Mouse (Mus musculus): ENCODE results near the gene Cd2. TPM values are rescaled to one million over a fixed set of nuclear protein-coding genes. Genes with fewer than 3 reads are reported as not detected.
A peak's percentile ranks its signal among the peaks of the same experiment; 100 is the strongest.

Gene Cd2
- polyA plus RNA-seq, 1 experiment = 0.08 TPM

GRCm38 (mm10) chr3:101299591-101299990, 11.9 kb upstream of the Cd2 start:
- no peak overlapping the region for H3K27ac ChIP-seq (ENCODE audit: insufficient read depth, low read length)
- no peak overlapping the region for H3K4me3 ChIP-seq (replicated peaks; ENCODE audit: insufficient read depth, low read depth, low read length)
- peaks cover 6% of the 10 kb centered on the region for H3K4me1 ChIP-seq (ENCODE audit: control insufficient read depth, insufficient read depth, low read length)
- H3K27me3 ChIP-seq (ENCODE audit: control insufficient read depth, insufficient read depth, low read length) = no peaks in the 10 kb centered on the region
- no peak for DNase-seq
- WGBS = 94% methylated on average over 6 of the region's 6 CpGs
- no peak for TF ChIP-seq CTCF (IDR thresholded peaks at IDR 0.05; ENCODE audit: borderline replicate concordance, insufficient read depth, low read depth, low read length)
- TF ChIP-seq POLR2A (IDR thresholded peaks at IDR 0.05; ENCODE audit: borderline replicate concordance, insufficient read depth, low read length) = no peak

GRCm38 (mm10) chr3:101297221-101297620, 9.5 kb upstream of the Cd2 start:
- Histone ChIP-seq H3K27me3 (ENCODE audit: control insufficient read depth, insufficient read depth, low read length) (no peaks in the 10 kb centered on the region), H3K27ac (ENCODE audit: insufficient read depth, low read length) (no peak overlapping the region), H3K4me3 (replicated peaks; ENCODE audit: insufficient read depth, low read depth, low read length) (no peak overlapping the region), H3K4me1 (ENCODE audit: control insufficient read depth, insufficient read depth, low read length) (peaks cover 3% of the 10 kb centered on the region)
- DNase-seq = no peak
- 95% methylated on average over 5 of the region's 5 CpGs for WGBS
- TF ChIP-seq POLR2A (IDR thresholded peaks at IDR 0.05; ENCODE audit: borderline replicate concordance, insufficient read depth, low read length) = no peak
- no peak for TF ChIP-seq CTCF (IDR thresholded peaks at IDR 0.05; ENCODE audit: borderline replicate concordance, insufficient read depth, low read depth, low read length)

DNA sequence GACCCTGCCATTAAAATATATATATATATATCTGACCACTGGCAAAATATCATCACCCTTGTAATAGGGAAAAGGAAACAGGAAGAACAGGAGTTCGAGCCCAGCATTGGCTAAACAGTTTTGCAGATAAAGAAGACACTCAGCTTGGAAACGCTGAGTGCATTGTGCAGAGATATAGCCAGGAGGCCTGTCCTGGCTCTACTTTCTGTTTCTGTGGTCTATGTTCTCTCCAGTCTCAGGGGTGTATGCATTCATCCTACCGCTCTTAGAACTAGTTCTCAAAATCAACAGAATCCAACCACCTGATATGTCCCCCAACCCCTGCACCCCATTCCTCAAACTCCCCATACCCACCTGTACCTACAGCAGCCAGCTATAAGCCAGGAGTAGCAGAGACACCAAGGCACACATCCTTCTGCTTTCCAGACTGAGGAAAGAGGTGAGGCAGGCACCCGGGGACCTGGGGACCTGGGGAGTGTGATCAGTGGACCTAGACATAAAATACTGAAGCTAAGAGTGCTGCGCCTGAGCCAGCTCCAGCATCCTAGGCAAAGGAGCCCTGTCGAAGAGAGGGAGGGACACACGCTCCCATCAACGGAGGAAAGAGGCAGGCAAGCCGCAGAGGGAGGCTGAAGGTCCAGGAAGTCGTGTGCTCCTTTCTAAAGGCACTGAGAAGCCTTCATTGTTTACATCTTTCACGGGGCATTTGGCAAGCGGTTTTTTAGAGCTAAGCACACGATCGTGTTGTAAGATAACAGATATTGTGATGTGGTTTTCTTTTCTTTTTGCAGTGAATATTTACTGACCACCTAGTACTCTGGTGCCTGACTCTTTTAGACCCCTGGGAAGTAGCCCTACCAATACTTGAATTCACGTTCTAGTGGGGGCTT, 8.4 kb upstream of the Cd2 start:
- no peak overlapping the region for H3K4me3 ChIP-seq (replicated peaks; ENCODE audit: insufficient read depth, low read depth, low read length)
- no peak for DNase-seq
- TF ChIP-seq POLR2A (IDR thresholded peaks at IDR 0.05; ENCODE audit: borderline replicate concordance, insufficient read depth, low read length) = no peak
- TF ChIP-seq CTCF (IDR thresholded peaks at IDR 0.05; ENCODE audit: borderline replicate concordance, insufficient read depth, low read depth, low read length) = no peak
- no peak overlapping the region for H3K27ac ChIP-seq (ENCODE audit: insufficient read depth, low read length)
- peaks cover 3% of the 10 kb centered on the region for H3K4me1 ChIP-seq (ENCODE audit: control insufficient read depth, insufficient read depth, low read length)
- WGBS = 68% methylated on average over 15 of the region's 15 CpGs
- no peaks in the 10 kb centered on the region for H3K27me3 ChIP-seq (ENCODE audit: control insufficient read depth, insufficient read depth, low read length)

DNA sequence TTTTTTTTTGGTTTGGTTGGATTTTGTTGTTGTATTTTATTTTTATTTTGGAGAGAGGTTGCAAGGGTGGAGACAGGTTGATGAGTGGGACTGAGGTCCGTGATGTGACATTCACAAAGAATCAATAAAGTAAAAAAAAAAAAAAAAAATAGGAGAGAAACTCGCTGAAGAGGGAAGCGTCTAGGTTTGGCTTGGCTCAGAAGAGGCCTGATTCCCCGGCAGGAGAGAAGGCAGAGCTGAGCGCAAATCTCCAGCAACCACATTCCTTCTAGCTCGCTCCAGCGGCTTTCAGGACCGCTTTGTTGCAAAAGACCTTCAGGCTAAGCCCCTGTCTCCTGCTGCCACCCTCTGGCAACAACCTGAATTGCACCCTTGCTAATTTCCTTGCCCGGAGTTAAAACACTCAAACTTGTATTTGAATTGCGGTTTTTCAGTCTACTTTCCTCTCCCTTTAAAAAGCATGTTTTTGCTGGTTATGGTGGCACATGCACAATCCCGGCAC, 7.7 kb upstream of the Cd2 start:
- peak; percentile 75 to 87 for DNase-seq
- H3K4me3 ChIP-seq (replicated peaks; ENCODE audit: insufficient read depth, low read depth, low read length) = no peak overlapping the region
- 12% methylated on average over 11 of the region's 11 CpGs for WGBS
- TF ChIP-seq POLR2A (IDR thresholded peaks at IDR 0.05; ENCODE audit: borderline replicate concordance, insufficient read depth, low read length) (no peak), CTCF (IDR thresholded peaks at IDR 0.05; ENCODE audit: borderline replicate concordance, insufficient read depth, low read depth, low read length) (peak; percentile 97)
- H3K4me1 ChIP-seq (ENCODE audit: control insufficient read depth, insufficient read depth, low read length) = no peaks in the 10 kb centered on the region; the same call in 1 of the 2 replicates
- H3K27ac ChIP-seq (ENCODE audit: insufficient read depth, low read length) = no peak overlapping the region
- no peaks in the 10 kb centered on the region for H3K27me3 ChIP-seq (ENCODE audit: control insufficient read depth, insufficient read depth, low read length)

- H3K27ac ChIP-seq (ENCODE audit: insufficient read depth, low read length) = no peak overlapping the region
- H3K4me3 ChIP-seq (replicated peaks; ENCODE audit: insufficient read depth, low read depth, low read length) = no peak overlapping the region
- no peak for TF ChIP-seq CTCF (IDR thresholded peaks at IDR 0.05; ENCODE audit: borderline replicate concordance, insufficient read depth, low read depth, low read length)
- TF ChIP-seq POLR2A (IDR thresholded peaks at IDR 0.05; ENCODE audit: borderline replicate concordance, insufficient read depth, low read length) = no peak
- no peak for DNase-seq
- no peaks in the 10 kb centered on the region for H3K27me3 ChIP-seq (ENCODE audit: control insufficient read depth, insufficient read depth, low read length)
- WGBS = 86% methylated on average over 10 of the region's 10 CpGs
- no peaks in the 10 kb centered on the region for H3K4me1 ChIP-seq (ENCODE audit: control insufficient read depth, insufficient read depth, low read length)
Measured at GRCm38 (mm10) chr3:101294487-101295365, 7.0 kb upstream of the Cd2 start.

DNA sequence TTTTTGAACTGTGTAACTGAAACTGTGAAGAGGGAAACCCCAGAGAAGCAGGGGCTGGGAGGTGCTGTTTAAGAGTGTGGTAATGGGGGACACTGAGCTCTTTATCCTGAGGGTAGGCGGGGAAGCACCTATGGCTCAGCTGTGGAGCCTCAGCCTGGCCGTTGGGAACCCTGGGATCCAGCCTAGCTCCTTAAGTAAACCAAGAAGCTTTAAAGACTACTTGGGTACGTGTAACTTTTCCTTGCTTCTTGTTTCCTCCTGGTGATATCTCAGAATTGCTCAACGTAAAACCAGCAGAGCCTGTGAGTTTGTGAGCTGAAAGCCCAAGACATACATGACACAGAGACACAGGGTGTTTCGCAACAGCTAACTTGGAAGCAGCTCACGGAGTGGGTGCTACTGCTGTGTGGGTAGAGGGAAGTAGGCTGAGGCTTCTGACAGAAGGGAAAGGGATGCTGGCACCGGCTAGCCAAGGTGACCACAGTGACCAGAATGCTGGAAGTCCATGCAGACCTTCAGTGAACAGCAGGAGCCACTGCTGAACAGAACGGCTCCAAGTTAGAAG, 5.9 kb upstream of the Cd2 start:
- 71% methylated on average over 8 of the region's 8 CpGs for WGBS
- Histone ChIP-seq H3K27me3 (ENCODE audit: control insufficient read depth, insufficient read depth, low read length) (no peaks in the 10 kb centered on the region), H3K4me3 (replicated peaks; ENCODE audit: insufficient read depth, low read depth, low read length) (no peak overlapping the region), H3K4me1 (ENCODE audit: control insufficient read depth, insufficient read depth, low read length) (no peaks in the 10 kb centered on the region), H3K27ac (ENCODE audit: insufficient read depth, low read length) (no peak overlapping the region)
- DNase-seq = no peak
- TF ChIP-seq CTCF (IDR thresholded peaks at IDR 0.05; ENCODE audit: borderline replicate concordance, insufficient read depth, low read depth, low read length) (no peak), POLR2A (IDR thresholded peaks at IDR 0.05; ENCODE audit: borderline replicate concordance, insufficient read depth, low read length) (no peak)

DNA sequence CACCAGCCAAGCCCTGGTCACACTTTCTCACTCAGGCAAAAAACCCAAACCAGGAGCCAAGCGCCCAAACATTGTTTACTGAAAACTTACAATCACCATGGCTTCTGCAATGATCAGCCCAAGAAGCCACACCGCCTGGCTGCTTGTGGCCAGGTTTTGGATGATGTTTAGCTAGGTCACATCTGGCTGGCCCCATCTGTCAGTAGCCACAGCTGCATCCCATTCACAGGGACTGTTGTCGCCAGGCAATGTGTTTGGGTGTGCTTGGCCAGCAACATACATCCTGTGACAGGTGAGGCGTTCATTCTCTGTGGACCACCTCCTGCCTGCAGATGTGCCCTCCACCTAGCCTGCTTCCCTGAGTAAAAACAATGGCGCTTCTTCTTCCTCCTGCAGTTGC, 4.9 kb upstream of the Cd2 start:
- Histone ChIP-seq H3K27ac (ENCODE audit: insufficient read depth, low read length) (no peak overlapping the region), H3K4me1 (ENCODE audit: control insufficient read depth, insufficient read depth, low read length) (no peaks in the 10 kb centered on the region; the same call in 1 of the 2 replicates), H3K27me3 (ENCODE audit: control insufficient read depth, insufficient read depth, low read length) (no peaks in the 10 kb centered on the region), H3K4me3 (replicated peaks; ENCODE audit: insufficient read depth, low read depth, low read length) (no peak overlapping the region)
- TF ChIP-seq CTCF (IDR thresholded peaks at IDR 0.05; ENCODE audit: borderline replicate concordance, insufficient read depth, low read depth, low read length) = no peak
- no peak for TF ChIP-seq POLR2A (IDR thresholded peaks at IDR 0.05; ENCODE audit: borderline replicate concordance, insufficient read depth, low read length)
- WGBS = 92% methylated on average over 5 of the region's 5 CpGs
- no peak for DNase-seq

Data from cerebellum, adult 2 months (tissue).